ENCODE assay signal across 8 mouse cellular contexts in genomic region chr2:3284473-3285180, GRCm38 (mm10). TPM values are rescaled to one million over a fixed set of nuclear protein-coding genes. Genes with fewer than 3 reads are reported as not detected.
DNase-seq lines count a peak whose midpoint lies in the region.

No protein-coding gene starts in this region.

- H3K9me3 ChIP-seq in forebrain, embryonic 10.5 days: no peaks in the 10 kb centered on the region

- peak overlapping the region; percentile 91 for H3K27ac ChIP-seq in forebrain, embryonic 10.5 days

- peak overlapping the region; percentile 83 for H3K4me3 ChIP-seq in forebrain, embryonic 10.5 days

- peak; percentile 72 for DNase-seq in ES-CJ7 (ENCODE audit: low read depth, low spot score)
- peak; percentile 15 to 20 for DNase-seq in adrenal gland, postnatal 4 days (ENCODE audit: low spot score in 2 of 2)
- peak; percentile 64 for DNase-seq in forebrain, embryonic 10.5 days (ENCODE audit: extremely low spot score, low spot score)
- DNase-seq in heart, postnatal 14 days: peak; percentile 45 to 53
- peak; percentile 20 for DNase-seq in layer of hippocampus, adult 9-11 months
- DNase-seq in lung, postnatal 14 days: peak; percentile 46
- DNase-seq in ovary, postnatal 36 days (ENCODE audit: low spot score): peak; percentile 57
- peak; percentile 79 for DNase-seq in thymus, postnatal 14 days

- no peaks in the 10 kb centered on the region for H3K36me3 ChIP-seq in forebrain, embryonic 10.5 days (replicated peaks)

- H3K27me3 ChIP-seq in forebrain, embryonic 10.5 days (ENCODE audit: poor library complexity, severe bottlenecking): no peaks in the 10 kb centered on the region

- intact Hi-C loops in heart, postnatal 14 days (cut with DNase I): loop anchor here (2.0 to 5.0 kb wide), 2 partner anchors 48 to 167 kb away; partner anchors contain the start of gene Rpp38

- peaks cover 26% of the 10 kb centered on the region for H3K4me1 ChIP-seq in forebrain, embryonic 10.5 days

- WGBS in forebrain, embryonic 10.5 days: under 1% methylated on average over 49 of the region's 60 CpGs

RNA-seq across cellular contexts. Expression of gene Nmt2, which starts 0.6 kb away (rescaled TPM):
- total RNA-seq in adrenal gland, postnatal 4 days (2021): 10 to 100 TPM; 66.8 to 72.4 TPM
- 63.6 and 64.1 TPM in 2 replicates for polyA plus RNA-seq in forebrain, embryonic 10.5 days (2016; fragmentation: Nextera tagmentation; extraction: Ambion mirVana)
- 10 to 100 TPM; 11.2 to 12.5 TPM for total RNA-seq in heart, postnatal 14 days (2021)

RNA-seq across cellular contexts. Expression of gene Rpp38, which starts 47.8 kb away (rescaled TPM):
- total RNA-seq in adrenal gland, postnatal 4 days (2021): 10 to 100 TPM; 10.8 to 10.9 TPM
- 22.9 and 23.2 TPM in 2 replicates for polyA plus RNA-seq in forebrain, embryonic 10.5 days (2016; fragmentation: Nextera tagmentation; extraction: Ambion mirVana)
- total RNA-seq in heart, postnatal 14 days (2021): 1 to 10 TPM; 4.1 to 4.7 TPM

RNA-seq across cellular contexts. Expression of gene Acbd7, which starts 51.3 kb away (rescaled TPM):
- not detected for total RNA-seq in adrenal gland, postnatal 4 days (2021)
- polyA plus RNA-seq in forebrain, embryonic 10.5 days (2016; fragmentation: Nextera tagmentation; extraction: Ambion mirVana): 0.32 TPM in 1 of 2 replicates, not detected in the other
- 1 to 10 TPM in 1 of 2 experiments, under 1 TPM in 1; 0.98 to 1.1 TPM for total RNA-seq in heart, postnatal 14 days (2021)

Comparison
In these comparisons a context has a peak if more than half of its experiments do, and no peak if none do; other contexts are left out.
1. Peak in every context shown above with its lines: DNase-seq, H3K4me3 ChIP-seq and H3K27ac ChIP-seq.
2. DNase-seq: peak in every context shown above with its lines; median percentile 79 in thymus, postnatal 14 days; 72 in ES-CJ7; 64 in forebrain, embryonic 10.5 days; 57 in ovary, postnatal 36 days; 49 in heart, postnatal 14 days; 46 in lung, postnatal 14 days; 20 in layer of hippocampus, adult 9-11 months; 18 in adrenal gland, postnatal 4 days.
3. RNA of gene Nmt2, which starts 0.6 kb away (total RNA-seq): 66.8 to 72.4 TPM in adrenal gland, postnatal 4 days; 11.2 to 12.5 TPM in heart, postnatal 14 days; every median in the first group is over 4 times any median in the second.